Mouse (Mus musculus) MEL (cell line): Measurements from ENCODE around the gene Zhx3.

Source experiments
- CTCF ChIP-seq, 3 experiments: IDR thresholded peaks in 2 of 3; conservative IDR thresholded peaks in 1 of 3; 2 replicates each; pipeline ENCODE4 v1.5.1; 2011 to 2012; ENCODE audit warnings: low read length in 3 of 3, low read depth in 2 of 3, mild to moderate bottlenecking in 2 of 3, improper control_type of control experiment in 1 of 3, inconsistent platforms in 1 of 3, mixed read lengths in 1 of 3, moderate library complexity in 1 of 3; ENCODE audit not compliant: control insufficient read depth in 1 of 3, insufficient read depth in 1 of 3, poor library complexity in 1 of 3, severe bottlenecking in 1 of 3
- KAT2A ChIP-seq: conservative IDR thresholded peaks from 2 replicates; pipeline ENCODE4 v1.6.1; 2012; ENCODE audit warnings: low read depth, low read length, improper control_type of control experiment, inconsistent platforms
- MYC ChIP-seq: IDR thresholded peaks from 2 replicates; pipeline ENCODE4 v1.6.1; 2011; ENCODE audit warnings: low read depth, mild to moderate bottlenecking, low read length, improper control_type of control experiment, moderate library complexity
- POLR2A ChIP-seq, 2 experiments: IDR thresholded peaks; 2 replicates each; pipeline ENCODE4 v1.6.1; 2011 to 2012; ENCODE audit warnings: low read length in 2 of 2, mild to moderate bottlenecking in 2 of 2, control low read depth in 1 of 2, improper control_type of control experiment in 1 of 2, low read depth in 1 of 2, moderate library complexity in 1 of 2; ENCODE audit not compliant: control insufficient read depth in 1 of 2, insufficient read depth in 1 of 2, poor library complexity in 1 of 2
- SIN3A ChIP-seq: IDR thresholded peaks from 2 replicates; pipeline ENCODE4 v1.6.1; 2012; ENCODE audit warnings: low read length, improper control_type of control experiment, inconsistent platforms
- TAL1 ChIP-seq: IDR thresholded peaks from 2 replicates; pipeline ENCODE4 v1.6.1; 2012; ENCODE audit warnings: mild to moderate bottlenecking, inconsistent platforms, low read length, moderate library complexity, mixed read lengths
- TCF12 ChIP-seq: IDR thresholded peaks from 2 replicates; pipeline ENCODE4 v1.6.1; 2014; ENCODE audit warnings: low read depth, mild to moderate bottlenecking, inconsistent platforms, low read length, improper control_type of control experiment, moderate library complexity
- USF1 ChIP-seq: IDR thresholded peaks from 2 replicates; pipeline ENCODE4 v1.6.1; 2014; ENCODE audit warnings: low read depth, mild to moderate bottlenecking, inconsistent platforms, low read length, improper control_type of control experiment, moderate library complexity
- ZC3H11A ChIP-seq: IDR thresholded peaks from 2 replicates; pipeline ENCODE4 v1.6.1; 2012; ENCODE audit warnings: low read depth, mild to moderate bottlenecking, inconsistent platforms, low read length, improper control_type of control experiment

GRCm38 (mm10) chr2:160911558-160912201 is 38.9 kb upstream of the Zhx3 start:
- TF ChIP-seq ZC3H11A (no peak), CTCF (IDR thresholded peaks at IDR 0.05 in 2 of 3, conservative IDR thresholded peaks at IDR 0.05 in 1 of 3; ENCODE audit: control insufficient read depth in 1 of 3, insufficient read depth in 1 of 3, low read depth in 2 of 3, low read length in 3 of 3, poor library complexity in 1 of 3, severe bottlenecking in 1 of 3) (no peak), MYC (no peak), USF1 (no peak), SIN3A (no peak), POLR2A (IDR thresholded peaks at IDR 0.05; ENCODE audit: control insufficient read depth in 1 of 2, insufficient read depth in 1 of 2, low read depth in 1 of 2, low read length in 2 of 2, poor library complexity in 1 of 2) (no peak), TCF12 (no peak), KAT2A (no peak), TAL1 (no peak)
